Mouse (Mus musculus) kidney, embryonic 14.5 days (tissue): Measurements from ENCODE around the gene Gm40193. TPM values are rescaled to one million over a fixed set of nuclear protein-coding genes. Genes with fewer than 3 reads are reported as not detected.
A peak's percentile ranks its signal among the peaks of the same experiment; 100 is the strongest.

Experiments
- ATAC-seq: fragments of 200-750 bp; cut with Nextera tagmentation; 2 replicates; pipeline ENCODE4 v1.8.0; 2017; ENCODE audit warnings: moderate number of reproducible peaks, mild to moderate bottlenecking, moderate TSS enrichment, moderate library complexity; ENCODE audit not compliant: low FRiP score, low TSS enrichment
- H3K27ac ChIP-seq: fragments of 300-500 bp; sonication (generic); 2 replicates; pipeline ENCODE4 v1.5.1; 2014; ENCODE audit warnings: low read depth, mild to moderate bottlenecking, low read length, moderate library complexity, mixed read lengths
- H3K27me3 ChIP-seq: fragments of 300-500 bp; sonication (generic); 2 replicates; pipeline ENCODE4 v1.6.1; 2014; ENCODE audit warnings: mild to moderate bottlenecking, low read length; ENCODE audit not compliant: control insufficient read depth, insufficient read depth
- H3K36me3 ChIP-seq: fragments of 300-500 bp; sonication (generic); 2 replicates; pipeline ENCODE4 v1.6.1; 2014; ENCODE audit warnings: low read length, mixed read lengths; ENCODE audit not compliant: control insufficient read depth, insufficient read depth
- H3K4me1 ChIP-seq: fragments of 300-500 bp; sonication (generic); 2 replicates; pipeline ENCODE4 v1.6.1; 2014; ENCODE audit warnings: low read length, mixed read lengths; ENCODE audit not compliant: control insufficient read depth, insufficient read depth
- H3K4me2 ChIP-seq: fragments of 300-500 bp; sonication (generic); replicated peaks from 2 replicates; pipeline ENCODE4 v1.6.1; 2014; ENCODE audit warnings: low read depth, mild to moderate bottlenecking, low read length
- H3K4me3 ChIP-seq: fragments of 300-500 bp; sonication (generic); 2 replicates; pipeline ENCODE4 v1.5.1; 2014; ENCODE audit warnings: mild to moderate bottlenecking, low read length
- H3K9ac ChIP-seq: fragments of 300-500 bp; sonication (generic); 2 replicates; pipeline ENCODE4 v1.6.1; 2014; ENCODE audit warnings: low read depth, mild to moderate bottlenecking, low read length, moderate library complexity
- H3K9me3 ChIP-seq: fragments of 300-500 bp; sonication (generic); 2 replicates; pipeline ENCODE4 v1.6.1; 2016; ENCODE audit warnings: low read length; ENCODE audit not compliant: control insufficient read depth
- WGBS: fragments of 180-500 bp; shearing (Covaris S2); extraction: QIAGEN DNeasy Blood & Tissue Kit; methylation state at CpG from one replicate; pipeline ENCODE4 v1.1.7; 2014; 5-methylcytosine and 5-hydroxymethylcytosine counted together
- polyA plus RNA-seq: library from polyadenylated mRNA; unstranded; fragments of >200 nt; fragmentation: Nextera tagmentation; extraction: Ambion mirVana; gene quantifications from 2 replicates; pipeline ENCODE4 v1.2.1, GENCODE M21; 2014

Gene Gm40193
- polyA plus RNA-seq, 1 experiment from 2014 or later, result not detected

DNA sequence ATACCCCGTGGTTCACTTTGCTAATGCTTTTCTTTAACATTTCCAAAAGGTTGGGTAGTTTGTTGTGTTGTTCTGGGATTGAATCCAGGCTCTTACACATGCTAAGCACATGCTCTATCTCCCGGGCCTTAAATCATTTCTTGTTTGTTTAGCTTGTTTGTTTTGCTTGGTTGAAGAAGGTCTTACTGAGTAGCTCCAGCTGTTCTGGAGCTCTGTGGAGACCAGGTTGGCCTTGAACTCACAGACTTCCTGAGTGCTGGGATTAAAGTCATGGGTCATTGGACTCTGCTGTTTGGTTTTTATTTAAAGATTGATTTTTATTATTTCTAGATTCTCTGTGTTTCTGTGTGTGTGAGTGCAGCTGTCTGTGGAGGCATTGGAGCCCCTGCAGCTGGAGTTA, 47.2 kb downstream of the Gm40193 start:
- Histone ChIP-seq H3K4me1 (no peaks in the 10 kb centered on the region), H3K27ac (no peak overlapping the region), H3K36me3 (no peaks in the 10 kb centered on the region), H3K4me3 (no peak overlapping the region), H3K4me2 (no peak overlapping the region), H3K27me3 (no peaks in the 10 kb centered on the region), H3K9ac (no peak overlapping the region), H3K9me3 (no peaks in the 10 kb centered on the region)
- ATAC-seq, result peak; percentile 16; the same call in 1 of the 2 replicates
- WGBS, result 54% methylated on average over 2 of the region's 2 CpGs

Other genes with a start within 250 kb of the Gm40193 start
- gene Alox12e, start 210.3 kb downstream of the Gm40193 start, polyA plus RNA-seq, result not detected in 2 replicates
- gene Alox15, start 180.9 kb downstream of the Gm40193 start, polyA plus RNA-seq, result 0.69 and 1.5 TPM in 2 replicates
- gene Pelp1, start 122.9 kb downstream of the Gm40193 start, polyA plus RNA-seq, result 27.8 and 39.0 TPM in 2 replicates
- gene Arrb2, start 100.3 kb downstream of the Gm40193 start, polyA plus RNA-seq, result 11.0 and 23.3 TPM in 2 replicates
- gene Med11, start 81.0 kb downstream of the Gm40193 start, polyA plus RNA-seq, result 48.7 and 50.0 TPM in 2 replicates
- 0.33 and 0.88 TPM in 2 replicates for gene Zmynd15, start 73.5 kb downstream of the Gm40193 start, polyA plus RNA-seq
- 5.2 and 6.0 TPM in 2 replicates for gene Cxcl16, start 73.0 kb downstream of the Gm40193 start, polyA plus RNA-seq
- 0.31 and 0.91 TPM in 2 replicates for gene Tm4sf5, start 27.7 kb downstream of the Gm40193 start, polyA plus RNA-seq
- gene Vmo1, start 18.3 kb downstream of the Gm40193 start, polyA plus RNA-seq, result 0.41 and 0.57 TPM in 2 replicates
- 0.31 and 0.34 TPM in 2 replicates for gene Gltpd2, start 13.7 kb downstream of the Gm40193 start, polyA plus RNA-seq
- gene Psmb6, start 7.6 kb downstream of the Gm40193 start, polyA plus RNA-seq, result 823 and 914 TPM in 2 replicates
- 3.7 and 5.9 TPM in 2 replicates for gene Pld2, start 7.1 kb upstream of the Gm40193 start, polyA plus RNA-seq
- 14.7 and 21.0 TPM in 2 replicates for gene Mink1, start 29.9 kb upstream of the Gm40193 start, polyA plus RNA-seq
- gene 4930544D05Rik, start 82.9 kb upstream of the Gm40193 start, polyA plus RNA-seq, result not detected in 2 replicates
- gene Chrne, start 86.3 kb upstream of the Gm40193 start, polyA plus RNA-seq, result not detected in 2 replicates
- gene Gp1ba, start 106.2 kb upstream of the Gm40193 start, polyA plus RNA-seq, result 0.29 and 0.35 TPM in 2 replicates
- gene Rnf167, start 114.3 kb upstream of the Gm40193 start, polyA plus RNA-seq, result 83.0 and 109 TPM in 2 replicates
- 153 and 171 TPM in 2 replicates for gene Slc25a11, start 114.5 kb upstream of the Gm40193 start, polyA plus RNA-seq
- gene Pfn1, start 121.7 kb upstream of the Gm40193 start, polyA plus RNA-seq, result 1,900 and 2,186 TPM in 2 replicates
- 22.4 and 26.8 TPM in 2 replicates for gene Eno3, start 124.3 kb upstream of the Gm40193 start, polyA plus RNA-seq
- gene Spag7, start 136.5 kb upstream of the Gm40193 start, polyA plus RNA-seq, result 177 and 230 TPM in 2 replicates
- gene Camta2, start 155.2 kb upstream of the Gm40193 start, polyA plus RNA-seq, result 10.8 and 16.1 TPM in 2 replicates
- gene Inca1, start 167.2 kb upstream of the Gm40193 start, polyA plus RNA-seq, result 1.3 and 2.1 TPM in 2 replicates
- gene Kif1c, start 167.6 kb upstream of the Gm40193 start, polyA plus RNA-seq, result 10.0 and 15.6 TPM in 2 replicates
- gene Zfp3, start 231.3 kb upstream of the Gm40193 start, polyA plus RNA-seq, result 3.6 and 6.9 TPM in 2 replicates